Mouse (Mus musculus) hindbrain, embryonic 16.5 days (tissue): ENCODE data around the gene Sema3g. TPM values are rescaled to one million over a fixed set of nuclear protein-coding genes. Genes with fewer than 3 reads are reported as not detected.

Experiments used
- ATAC-seq: fragments of 200-750 bp; cut with Nextera tagmentation; 2 replicates; pipeline ENCODE4 v1.8.0; 2017; ENCODE audit warnings: moderate TSS enrichment, moderate library complexity
- H3K27ac ChIP-seq: fragments of 300-500 bp; sonication (generic); 2 replicates; pipeline ENCODE4 v1.5.1; 2014; ENCODE audit warnings: low read depth, mild to moderate bottlenecking, control low read depth, low read length, moderate library complexity
- H3K27me3 ChIP-seq: fragments of 300-500 bp; sonication (generic); replicated peaks from 2 replicates; pipeline ENCODE4 v1.6.1; 2014; ENCODE audit warnings: low read length; ENCODE audit not compliant: control insufficient read depth, insufficient read depth
- H3K36me3 ChIP-seq: fragments of 300-500 bp; sonication (generic); 2 replicates; pipeline ENCODE4 v1.6.1; 2014; ENCODE audit warnings: mild to moderate bottlenecking, low read length, moderate library complexity, mixed read lengths; ENCODE audit not compliant: control insufficient read depth, insufficient read depth
- H3K4me1 ChIP-seq: fragments of 300-500 bp; sonication (generic); 2 replicates; pipeline ENCODE4 v1.6.1; 2014; ENCODE audit warnings: low read depth, low read length; ENCODE audit not compliant: control insufficient read depth, insufficient read depth
- H3K4me2 ChIP-seq: fragments of 300-500 bp; sonication (generic); 2 replicates; pipeline ENCODE4 v1.6.1; 2014; ENCODE audit warnings: mild to moderate bottlenecking, low read length, control low read depth, moderate library complexity
- H3K4me3 ChIP-seq: fragments of 300-500 bp; sonication (generic); 2 replicates; pipeline ENCODE4 v1.5.1; 2014; ENCODE audit warnings: mild to moderate bottlenecking, low read length, control low read depth, moderate library complexity
- H3K9ac ChIP-seq: fragments of 300-500 bp; sonication (generic); 2 replicates; pipeline ENCODE4 v1.6.1; 2014; ENCODE audit warnings: low read depth, mild to moderate bottlenecking, control low read depth, low read length, moderate library complexity
- H3K9me3 ChIP-seq: fragments of 300-500 bp; sonication (generic); 2 replicates; pipeline ENCODE4 v1.6.1; 2014; ENCODE audit warnings: mild to moderate bottlenecking, low read length, moderate library complexity; ENCODE audit not compliant: control insufficient read depth
- WGBS: fragments of 180-500 bp; shearing (Covaris S2); extraction: QIAGEN DNeasy Blood & Tissue Kit; methylation state at CpG from one replicate; pipeline ENCODE4 v1.1.7; 2014; 5-methylcytosine and 5-hydroxymethylcytosine counted together
- polyA plus RNA-seq: library from polyadenylated mRNA; unstranded; fragments of >200 nt; fragmentation: Nextera tagmentation; extraction: Ambion mirVana; gene quantifications from 2 replicates; pipeline ENCODE4 v1.2.1, GENCODE M21; 2015

Sema3g gene
- polyA plus RNA-seq, 1 experiment from 2014 or later: 0.61 TPM

GRCm38 (mm10) chr14:31204844-31205243 lies 12.8 kb upstream of the Sema3g start:
- Histone ChIP-seq H3K9me3 (no peaks in the 10 kb centered on the region), H3K9ac (peak overlapping the region; percentile 95), H3K4me3 (peak overlapping the region; percentile 72), H3K36me3 (peaks cover 31% of the 10 kb centered on the region), H3K27ac (no peak overlapping the region), H3K4me2 (peak overlapping the region; percentile 99), H3K27me3 (no peaks in the 10 kb centered on the region), H3K4me1 (peaks cover 20% of the 10 kb centered on the region)
- ATAC-seq: no peak
- 77% methylated on average over 4 of the region's 4 CpGs for WGBS

- Histone ChIP-seq H3K4me2 (peak overlapping the region; percentile 99), H3K9ac (peak overlapping the region; percentile 95), H3K4me3 (peak overlapping the region; percentile 72), H3K27ac (peak overlapping the region; percentile 92), H3K36me3 (peaks cover 28% of the 10 kb centered on the region), H3K4me1 (peaks cover 20% of the 10 kb centered on the region), H3K9me3 (no peaks in the 10 kb centered on the region), H3K27me3 (no peaks in the 10 kb centered on the region)
- 0 out of 2 replicates have a peak, but pooled peaks have one; percentile 7 for ATAC-seq
- WGBS: 10% methylated on average over 8 of the region's 8 CpGs
Observed at GRCm38 (mm10) chr14:31205244-31205561, 12.5 kb upstream of the Sema3g start.

- Histone ChIP-seq H3K9ac (peak overlapping the region; percentile 95), H3K27ac (peak overlapping the region; percentile 92), H3K4me3 (peak overlapping the region; percentile 72), H3K4me1 (peaks cover 20% of the 10 kb centered on the region), H3K4me2 (peak overlapping the region; percentile 99), H3K9me3 (no peaks in the 10 kb centered on the region), H3K36me3 (peaks cover 22% of the 10 kb centered on the region), H3K27me3 (no peaks in the 10 kb centered on the region)
- ATAC-seq: peak; percentile 66
- under 1% methylated on average over 39 of the region's 39 CpGs for WGBS
Observed at GRCm38 (mm10) chr14:31205562-31206467, 11.8 kb upstream of the Sema3g start.

GRCm38 (mm10) chr14:31206472-31206981 lies 11.1 kb upstream of the Sema3g start:
- Histone ChIP-seq H3K4me2 (peak overlapping the region; percentile 99), H3K4me3 (peak overlapping the region; percentile 72), H3K27me3 (no peaks in the 10 kb centered on the region), H3K36me3 (peaks cover 19% of the 10 kb centered on the region), H3K4me1 (peaks cover 20% of the 10 kb centered on the region), H3K9ac (peak overlapping the region; percentile 95), H3K9me3 (no peaks in the 10 kb centered on the region), H3K27ac (peak overlapping the region; percentile 92)
- WGBS: under 1% methylated on average over 39 of the region's 48 CpGs
- ATAC-seq: peak; percentile 74

- WGBS: 71% methylated on average over 13 of the region's 13 CpGs
Observed at GRCm38 (mm10) chr14:31207070-31207830, 10.4 kb upstream of the Sema3g start.

GRCm38 (mm10) chr14:31208084-31208483 lies 9.6 kb upstream of the Sema3g start, which contains the start of gene Tnnc1:
TSS of gene Tnnc1 (plus strand) at chr14:31208312.
- H3K4me2 ChIP-seq: peak within 1 kb of the TSS; percentile 72
- peak within 1 kb of the TSS; percentile 95 for H3K9ac ChIP-seq
- peaks cover 20% of the 10 kb centered on the region for H3K4me1 ChIP-seq
- no peaks in the 10 kb centered on the region for H3K9me3 ChIP-seq
- peaks cover 6% of the 10 kb centered on the region for H3K36me3 ChIP-seq
- peak within 1 kb of the TSS; percentile 92; the same call in 1 of the 2 replicates for H3K27ac ChIP-seq
- no peaks in the 10 kb centered on the region for H3K27me3 ChIP-seq
- ATAC-seq: no peak
- 69% methylated on average over 2 of the region's 2 CpGs for WGBS
- peak within 1 kb of the TSS; percentile 72 for H3K4me3 ChIP-seq

More at GRCm38 (mm10) chr14:31207070-31207830, 10.4 kb upstream of the Sema3g start:
- Histone ChIP-seq H3K4me3 (peak overlapping the region; percentile 72), H3K36me3 (peaks cover 12% of the 10 kb centered on the region), H3K27ac (peak overlapping the region; percentile 92), H3K9me3 (no peaks in the 10 kb centered on the region), H3K4me1 (peaks cover 20% of the 10 kb centered on the region), H3K4me2 (peak overlapping the region; percentile 72), H3K27me3 (no peaks in the 10 kb centered on the region), H3K9ac (peak overlapping the region; percentile 95)
- peak; percentile 55 for ATAC-seq

- H3K27me3 ChIP-seq: no peaks in the 10 kb centered on the region
- WGBS: 88% methylated on average over 4 of the region's 4 CpGs
- H3K9ac ChIP-seq: no peak overlapping the region
- no peak overlapping the region for H3K27ac ChIP-seq
- no peak overlapping the region for H3K4me3 ChIP-seq
- H3K4me1 ChIP-seq: peaks cover 20% of the 10 kb centered on the region
- H3K9me3 ChIP-seq: no peaks in the 10 kb centered on the region
- ATAC-seq: no peak
- no peak overlapping the region for H3K4me2 ChIP-seq
- no peaks in the 10 kb centered on the region for H3K36me3 ChIP-seq
Observed at GRCm38 (mm10) chr14:31209133-31209557, 8.5 kb upstream of the Sema3g start.

GRCm38 (mm10) chr14:31211854-31212253 lies 5.8 kb upstream of the Sema3g start:
- no peak for ATAC-seq

More at GRCm38 (mm10) chr14:31211854-31212253, 5.8 kb upstream of the Sema3g start:
- 89% methylated on average over 6 of the region's 6 CpGs for WGBS
- Histone ChIP-seq H3K9me3 (no peaks in the 10 kb centered on the region), H3K4me3 (no peak overlapping the region), H3K4me1 (peaks cover 13% of the 10 kb centered on the region), H3K4me2 (no peak overlapping the region), H3K9ac (no peak overlapping the region), H3K36me3 (no peaks in the 10 kb centered on the region), H3K27ac (no peak overlapping the region), H3K27me3 (no peaks in the 10 kb centered on the region)
